Mouse (Mus musculus): ENCODE results near the gene Ak2.

DNA sequence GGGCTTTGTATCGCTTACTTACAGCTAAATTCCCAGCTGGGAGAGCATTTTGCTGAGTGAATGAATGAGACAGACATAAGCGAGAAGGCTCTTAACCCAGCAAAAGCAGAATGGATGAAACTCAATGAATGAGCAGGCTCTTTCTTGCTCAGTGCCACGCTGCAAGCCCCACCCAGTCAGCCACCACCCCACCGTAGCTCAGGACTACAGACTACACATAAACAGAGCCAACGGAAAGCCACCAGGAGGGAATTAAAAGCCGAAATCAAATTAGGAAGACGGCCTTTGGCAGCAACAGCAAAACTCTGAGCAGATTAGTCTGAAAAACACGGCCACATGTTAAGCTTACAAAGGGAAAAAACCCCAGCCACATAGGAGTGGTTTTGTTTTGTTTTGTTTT is 32.9 kb upstream of the Ak2 start:
- TF ChIP-seq CTCF (IDR thresholded peaks at IDR 0.05; ENCODE audit: low read depth, low read length): no peak
- no peak for TF ChIP-seq POLR2A (IDR thresholded peaks at IDR 0.05; ENCODE audit: insufficient read depth, low read length)
